Mouse (Mus musculus): ENCODE data around the gene Ccdc82. TPM values are rescaled to one million over a fixed set of nuclear protein-coding genes. Genes with fewer than 3 reads are reported as not detected.

The Ccdc82 gene
- total RNA-seq, 1 experiment from 2014 or later = 54.2 TPM

- ATAC-seq (replicated peaks in 1 of 2; ENCODE audit: insufficient read depth in 1 of 2, low FRiP score in 2 of 2, low TSS enrichment in 1 of 2, low read depth in 1 of 2, poor library complexity in 2 of 2, severe bottlenecking in 2 of 2) = no peak
These were observed 50.4 kb downstream of the Ccdc82 start for GRCm38 (mm10) chr9:13297122-13297667.

- ATAC-seq (replicated peaks in 1 of 2; ENCODE audit: insufficient read depth in 1 of 2, low FRiP score in 2 of 2, low TSS enrichment in 1 of 2, low read depth in 1 of 2, poor library complexity in 2 of 2, severe bottlenecking in 2 of 2) = peak; percentile 38 to 54
These were observed 51.1 kb downstream of the Ccdc82 start, which contains the start of gene Maml2 for GRCm38 (mm10) chr9:13297668-13298512. TSS of gene Maml2 (plus strand) at chr9:13297957.

- ATAC-seq (replicated peaks in 1 of 2; ENCODE audit: insufficient read depth in 1 of 2, low FRiP score in 2 of 2, low TSS enrichment in 1 of 2, low read depth in 1 of 2, poor library complexity in 2 of 2, severe bottlenecking in 2 of 2) = no peak
These were observed 51.7 kb downstream of the Ccdc82 start for GRCm38 (mm10) chr9:13298513-13298878.

DNA sequence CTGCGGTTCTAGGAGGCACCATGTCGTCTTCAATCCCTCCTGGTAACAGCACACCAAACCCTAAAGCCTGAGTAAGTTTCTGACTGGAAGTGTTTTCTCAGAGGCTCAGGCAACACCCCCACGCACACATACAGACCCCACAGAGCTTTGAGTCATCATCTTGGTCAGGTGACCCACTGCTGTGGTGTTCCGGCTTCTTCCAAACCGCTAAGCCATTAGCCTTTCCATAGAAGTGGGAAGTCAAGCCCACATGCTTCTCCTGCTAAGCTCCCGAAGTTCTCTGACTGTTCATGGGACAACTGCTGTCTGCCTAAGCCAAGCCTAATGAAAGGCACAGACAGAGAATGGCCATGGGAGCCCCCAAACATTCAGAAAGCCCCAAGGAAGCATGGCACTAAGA lies 52.4 kb downstream of the Ccdc82 start:
- ATAC-seq (replicated peaks in 1 of 2; ENCODE audit: insufficient read depth in 1 of 2, low FRiP score in 2 of 2, low TSS enrichment in 1 of 2, low read depth in 1 of 2, poor library complexity in 2 of 2, severe bottlenecking in 2 of 2) = no peak

DNA sequence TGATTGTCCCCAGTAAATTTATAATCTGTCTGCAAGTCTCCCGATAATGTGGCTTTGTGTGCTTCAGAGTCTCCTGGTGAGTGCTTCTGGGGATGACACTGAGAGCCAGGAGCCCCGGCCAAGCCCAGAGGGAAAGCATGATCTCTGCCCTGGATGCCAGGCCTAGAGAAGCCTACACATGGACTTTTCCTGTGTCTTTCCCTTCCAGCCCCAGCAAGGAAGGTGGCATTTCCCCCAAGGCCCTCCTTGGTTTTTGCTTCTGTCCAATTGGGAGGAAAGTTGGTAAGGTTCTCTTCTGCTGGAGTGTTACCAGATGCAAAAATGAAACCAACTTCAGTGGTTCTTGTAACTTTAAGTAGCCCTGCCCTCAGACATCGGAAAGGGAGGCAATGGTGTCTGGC lies 53.3 kb downstream of the Ccdc82 start:
- no peak for ATAC-seq (replicated peaks in 1 of 2; ENCODE audit: insufficient read depth in 1 of 2, low FRiP score in 2 of 2, low TSS enrichment in 1 of 2, low read depth in 1 of 2, poor library complexity in 2 of 2, severe bottlenecking in 2 of 2)

DNA sequence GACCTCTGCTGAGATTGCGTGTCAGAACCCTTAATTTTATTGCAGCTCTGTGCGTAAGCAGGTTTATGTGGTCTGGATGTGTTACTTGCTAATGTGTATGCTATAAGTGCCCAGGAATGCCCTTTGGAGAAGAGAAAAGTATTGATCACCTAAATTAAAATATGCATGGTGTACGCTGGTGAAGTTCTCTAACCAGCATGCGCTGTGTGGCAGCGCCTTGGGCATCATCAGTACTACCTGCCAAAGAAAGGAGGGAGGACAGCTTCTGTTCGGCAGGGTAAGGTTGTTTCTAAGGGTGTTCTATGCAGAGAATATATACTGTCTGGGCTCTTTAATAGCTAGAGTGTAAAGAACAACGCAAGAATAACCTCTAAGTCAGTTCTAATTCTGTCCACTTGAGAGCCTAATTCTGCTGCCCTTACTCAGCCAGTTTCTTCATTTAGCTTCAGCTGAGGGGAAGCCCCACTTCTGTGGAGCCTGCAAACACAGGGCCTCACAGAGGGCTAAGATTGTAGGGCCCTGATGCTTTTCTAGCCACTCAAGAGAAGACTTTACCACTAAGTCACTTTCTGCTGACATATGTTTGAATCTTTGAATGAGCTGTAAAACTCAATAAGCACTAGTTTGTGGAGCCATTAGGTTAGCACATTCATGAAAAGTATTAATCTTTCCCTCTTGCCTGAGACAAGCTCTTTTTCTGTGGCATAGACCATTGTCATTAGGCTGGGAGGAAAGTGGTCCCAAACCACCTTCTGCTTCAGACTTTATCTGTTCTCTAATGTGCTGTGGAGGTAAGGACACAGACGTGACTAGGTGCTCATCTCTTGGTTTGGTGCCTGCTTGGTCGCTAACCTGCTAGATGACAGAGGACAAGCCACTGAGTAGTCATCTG lies 54.4 kb downstream of the Ccdc82 start:
- ATAC-seq (replicated peaks in 1 of 2; ENCODE audit: insufficient read depth in 1 of 2, low FRiP score in 2 of 2, low TSS enrichment in 1 of 2, low read depth in 1 of 2, poor library complexity in 2 of 2, severe bottlenecking in 2 of 2) = no peak

DNA sequence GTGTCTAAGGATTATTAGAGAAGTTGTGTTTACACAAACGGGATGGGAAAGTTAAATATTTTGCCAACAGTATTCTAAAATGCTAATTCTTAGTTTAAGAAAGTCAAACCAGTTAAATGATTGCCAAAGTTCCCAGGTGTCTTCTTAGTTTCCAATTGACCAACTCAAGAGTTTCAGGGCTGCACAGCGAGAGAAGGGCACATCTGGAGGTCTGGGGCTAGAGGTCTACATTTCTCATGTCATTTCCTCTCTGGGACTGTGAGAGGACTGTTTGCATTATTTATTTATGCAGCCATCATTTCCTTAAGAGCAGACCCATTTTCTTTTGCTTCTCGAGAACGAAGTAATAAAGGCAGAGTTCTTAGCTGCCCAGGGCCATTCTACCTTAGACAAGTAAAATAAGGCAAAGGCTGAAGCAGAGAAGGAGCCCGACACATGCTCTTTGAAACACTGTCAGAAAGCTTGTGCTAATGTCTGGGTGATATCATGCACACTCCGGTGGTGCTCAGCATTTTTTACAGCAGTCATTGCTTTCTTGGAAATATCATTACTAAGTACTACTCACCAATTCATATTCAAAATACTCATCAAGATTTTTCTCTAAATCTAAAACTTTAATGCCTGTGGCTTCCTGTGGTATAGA lies 55.5 kb downstream of the Ccdc82 start:
- no peak for ATAC-seq (replicated peaks in 1 of 2; ENCODE audit: insufficient read depth in 1 of 2, low FRiP score in 2 of 2, low TSS enrichment in 1 of 2, low read depth in 1 of 2, poor library complexity in 2 of 2, severe bottlenecking in 2 of 2)

DNA sequence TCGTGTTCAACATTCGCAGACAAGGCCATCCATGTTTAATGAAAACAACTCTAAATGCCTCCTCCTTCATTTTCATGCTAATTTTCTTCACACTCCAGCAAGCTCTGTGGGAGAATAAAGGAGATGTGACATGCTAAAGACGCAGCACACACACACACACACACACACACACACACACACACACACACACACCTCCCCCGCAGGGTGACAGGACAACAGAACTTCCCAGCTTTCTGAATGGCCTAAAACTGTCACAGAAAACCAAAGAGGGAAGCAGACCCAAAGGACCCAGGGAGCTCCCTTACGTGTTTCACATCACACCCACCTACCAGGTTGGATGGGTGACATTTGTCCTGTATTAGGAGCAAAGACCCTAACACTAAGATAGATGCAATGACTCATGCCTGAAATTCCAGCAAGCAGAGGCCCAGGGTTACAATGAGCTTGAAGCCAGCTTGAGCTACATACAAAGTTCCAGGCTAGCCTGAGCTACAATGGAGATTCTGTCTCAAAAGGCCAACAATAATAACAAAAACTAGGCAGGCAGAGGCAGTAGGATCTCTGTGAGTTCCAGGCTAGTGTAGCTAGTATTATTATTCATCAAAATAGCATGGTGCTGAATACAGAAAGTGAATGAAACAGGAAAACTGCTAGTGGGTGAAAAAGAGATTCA lies 56.5 kb downstream of the Ccdc82 start:
- no peak for ATAC-seq (replicated peaks in 1 of 2; ENCODE audit: insufficient read depth in 1 of 2, low FRiP score in 2 of 2, low TSS enrichment in 1 of 2, low read depth in 1 of 2, poor library complexity in 2 of 2, severe bottlenecking in 2 of 2)

DNA sequence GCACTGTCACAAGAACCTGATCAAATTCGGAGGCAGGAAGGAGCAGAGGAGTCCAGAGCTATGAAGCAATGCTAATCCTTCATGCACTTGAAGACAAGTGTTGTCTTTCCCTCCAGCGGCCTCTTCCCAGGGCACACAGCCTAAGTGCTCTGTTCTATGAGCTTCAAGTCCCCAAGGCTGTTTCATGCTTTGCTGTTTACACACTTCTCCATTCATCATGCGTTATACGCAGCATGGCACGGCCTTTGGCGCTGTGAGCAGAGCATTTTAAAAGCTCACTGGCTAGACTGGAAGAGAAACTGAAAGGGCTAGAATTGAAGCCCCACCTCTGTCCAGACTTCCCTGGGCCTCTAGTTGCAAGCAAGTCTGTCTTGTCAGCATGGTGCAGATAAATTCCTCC lies 57.2 kb downstream of the Ccdc82 start:
- peak; percentile 76 to 80 for ATAC-seq (replicated peaks in 1 of 2; ENCODE audit: insufficient read depth in 1 of 2, low FRiP score in 2 of 2, low TSS enrichment in 1 of 2, low read depth in 1 of 2, poor library complexity in 2 of 2, severe bottlenecking in 2 of 2)

- ATAC-seq (replicated peaks in 1 of 2; ENCODE audit: insufficient read depth in 1 of 2, low FRiP score in 2 of 2, low TSS enrichment in 1 of 2, low read depth in 1 of 2, poor library complexity in 2 of 2, severe bottlenecking in 2 of 2) = no peak
These were observed 59.7 kb downstream of the Ccdc82 start for GRCm38 (mm10) chr9:13306471-13306870.

- ATAC-seq (replicated peaks in 1 of 2; ENCODE audit: insufficient read depth in 1 of 2, low FRiP score in 2 of 2, low TSS enrichment in 1 of 2, low read depth in 1 of 2, poor library complexity in 2 of 2, severe bottlenecking in 2 of 2) = no peak
These were observed 60.5 kb downstream of the Ccdc82 start for GRCm38 (mm10) chr9:13307226-13307625.

DNA sequence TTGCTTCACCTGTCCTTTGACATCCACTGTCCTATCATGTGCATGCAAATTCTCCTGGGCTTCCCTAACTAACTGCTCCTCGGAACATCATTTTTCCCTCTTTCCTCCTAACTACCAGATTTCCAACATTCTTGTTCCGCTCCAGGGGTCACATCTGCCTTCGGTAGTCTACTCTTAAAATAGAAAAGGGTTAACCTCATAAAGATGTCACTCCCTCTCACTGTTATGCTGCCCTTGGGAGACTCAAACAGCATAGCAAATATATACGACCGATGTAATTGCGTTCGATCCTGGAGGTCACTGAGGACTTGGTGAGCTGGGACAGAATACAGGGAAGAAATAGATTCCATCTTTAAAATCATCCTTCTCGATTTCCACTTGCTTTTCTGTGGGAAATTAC lies 62.0 kb downstream of the Ccdc82 start:
- no peak for ATAC-seq (replicated peaks in 1 of 2; ENCODE audit: insufficient read depth in 1 of 2, low FRiP score in 2 of 2, low TSS enrichment in 1 of 2, low read depth in 1 of 2, poor library complexity in 2 of 2, severe bottlenecking in 2 of 2)

GRCm38 (mm10) chr9:13309807-13310206 lies 63.1 kb downstream of the Ccdc82 start:
- no peak for ATAC-seq (replicated peaks in 1 of 2; ENCODE audit: insufficient read depth in 1 of 2, low FRiP score in 2 of 2, low TSS enrichment in 1 of 2, low read depth in 1 of 2, poor library complexity in 2 of 2, severe bottlenecking in 2 of 2)

- no peak for ATAC-seq (replicated peaks in 1 of 2; ENCODE audit: insufficient read depth in 1 of 2, low FRiP score in 2 of 2, low TSS enrichment in 1 of 2, low read depth in 1 of 2, poor library complexity in 2 of 2, severe bottlenecking in 2 of 2)
These were observed 63.5 kb downstream of the Ccdc82 start for GRCm38 (mm10) chr9:13310236-13310635.

DNA sequence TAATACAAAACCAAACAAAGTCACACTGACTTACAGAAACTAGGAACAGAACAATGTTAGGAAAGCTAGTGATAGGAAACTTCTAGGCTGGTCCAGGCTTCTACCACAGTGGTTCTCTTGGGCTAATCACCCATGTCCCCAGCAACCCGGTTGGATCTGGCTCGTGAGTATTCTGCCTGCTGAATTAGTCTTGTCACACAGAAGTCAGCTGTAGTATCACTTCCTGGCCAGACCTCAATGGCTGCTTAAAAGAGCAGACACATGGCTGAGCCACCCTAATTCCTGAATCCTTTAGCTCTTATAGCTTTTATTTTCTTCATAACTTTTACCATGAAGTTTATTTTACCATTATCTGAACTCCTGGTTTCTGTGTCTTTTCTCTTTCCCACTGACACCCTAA lies 64.3 kb downstream of the Ccdc82 start:
- peak; percentile 22 to 53; a peak in 1 of 4 replicates for ATAC-seq (replicated peaks in 1 of 2; ENCODE audit: insufficient read depth in 1 of 2, low FRiP score in 2 of 2, low TSS enrichment in 1 of 2, low read depth in 1 of 2, poor library complexity in 2 of 2, severe bottlenecking in 2 of 2)

DNA sequence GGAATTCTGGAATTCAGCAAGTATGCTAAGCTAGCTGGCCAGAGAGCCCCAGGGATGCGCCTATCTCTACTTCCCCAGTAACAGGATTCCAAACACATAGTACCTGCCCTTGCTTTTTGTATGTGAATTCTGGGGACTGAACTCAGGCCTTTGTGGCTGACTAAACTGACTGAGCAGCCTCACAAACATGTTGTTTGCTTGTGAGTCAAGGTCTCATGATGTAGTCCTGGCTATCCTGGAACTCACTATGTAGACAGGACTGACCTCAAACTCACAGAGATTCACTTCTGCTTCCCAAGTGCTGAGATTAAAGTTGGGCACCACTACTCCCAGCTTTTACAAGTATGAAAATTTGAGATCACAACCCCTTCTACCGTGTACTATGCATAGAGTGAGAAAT lies 67.2 kb downstream of the Ccdc82 start:
- no peak for ATAC-seq (replicated peaks in 1 of 2; ENCODE audit: insufficient read depth in 1 of 2, low FRiP score in 2 of 2, low TSS enrichment in 1 of 2, low read depth in 1 of 2, poor library complexity in 2 of 2, severe bottlenecking in 2 of 2)

DNA sequence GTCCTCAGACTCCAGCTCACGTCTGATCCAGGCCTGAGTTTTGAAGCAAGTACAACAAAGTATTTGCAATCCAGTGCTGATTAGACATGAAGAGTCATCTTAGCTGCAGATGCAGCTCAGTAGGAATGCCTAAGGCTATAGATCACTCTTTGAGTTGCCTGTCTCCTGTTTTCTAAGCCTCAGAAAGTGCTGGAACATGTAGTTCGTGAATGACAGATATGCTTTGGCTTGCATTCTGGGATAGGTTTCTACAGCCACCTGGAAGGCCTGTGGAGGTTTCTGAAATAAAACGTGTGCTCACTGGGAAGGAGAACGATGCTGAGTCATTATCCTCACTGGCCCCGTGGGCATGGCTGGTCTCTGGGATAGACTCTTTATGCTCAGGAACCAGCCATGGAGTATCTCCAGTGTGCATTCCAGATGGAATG lies 67.8 kb downstream of the Ccdc82 start:
- no peak for ATAC-seq (replicated peaks in 1 of 2; ENCODE audit: insufficient read depth in 1 of 2, low FRiP score in 2 of 2, low TSS enrichment in 1 of 2, low read depth in 1 of 2, poor library complexity in 2 of 2, severe bottlenecking in 2 of 2)
